16 mouse cellular contexts compared by ENCODE assay signal in the genomic region with DNA sequence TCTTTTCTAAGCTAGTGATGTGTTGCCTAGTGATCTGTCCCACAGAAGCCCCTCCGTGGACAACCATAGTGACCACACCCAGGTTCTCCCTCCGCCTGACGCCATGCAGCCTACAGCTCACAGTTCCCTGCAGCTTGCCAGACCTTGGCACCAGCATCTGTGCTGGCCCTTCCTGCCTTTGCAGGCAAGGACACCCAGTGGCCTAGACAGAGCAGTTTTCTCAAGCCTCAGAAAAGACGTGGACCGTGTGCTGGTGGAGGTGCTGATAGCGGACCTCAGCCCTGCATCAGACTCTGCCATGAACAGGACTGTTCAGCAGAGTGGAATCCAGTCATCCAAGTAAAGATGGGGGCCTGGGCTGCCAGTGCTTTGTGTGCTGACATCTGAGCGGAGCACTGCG. TPM values are rescaled to one million over a fixed set of nuclear protein-coding genes. Genes with fewer than 3 reads are reported as not detected.
DNase-seq lines count a peak whose midpoint lies in the region; ATAC-seq and TF ChIP-seq lines count a peak whose summit lies in the region.
"Had no signal": no experiment of that assay in that cellular context is flagged by ENCODE, and none has a peak within 500 bp of the region (broad histone marks: within the 10 kb centered on the region; RNA-seq: fewer than 3 reads in every experiment).

No protein-coding gene starts in this region.

- no peak for TF ChIP-seq POLR2A in thymus, adult 2 months (IDR thresholded peaks at IDR 0.05; ENCODE audit: control insufficient read depth, extremely low read depth, insufficient read depth, low read length, poor library complexity)

- H3K27ac ChIP-seq in midbrain, embryonic 13.5 days, result peak overlapping the region; percentile 27; the same call in 1 of the 2 replicates
- H3K27ac ChIP-seq in midbrain, postnatal 0 days (ENCODE audit: low read depth, low read length), result no peak overlapping the region
- H3K27ac ChIP-seq in hindbrain, embryonic 10.5 days, result 0 out of 2 replicates have a peak overlapping the region, but pooled peaks have one; percentile 3
- H3K27ac ChIP-seq in neural tube, embryonic 13.5 days (replicated peaks), result peak overlapping the region; percentile 88
- H3K27ac ChIP-seq in thymus, adult 2 months (ENCODE audit: control insufficient read depth, insufficient read depth, low read length), result no peak overlapping the region
- H3K27ac ChIP-seq: embryonic facial prominence, embryonic 13.5 days; forebrain, embryonic 10.5 days; heart, embryonic 10.5 days; liver, embryonic 14.5 days had no signal

- 0 out of 2 replicates have a peak, but pooled peaks cover 6% of the 10 kb centered on the region for H3K36me3 ChIP-seq in midbrain, embryonic 13.5 days
- peaks cover 9% of the 10 kb centered on the region; the same call in 1 of the 2 replicates for H3K36me3 ChIP-seq in midbrain, postnatal 0 days (ENCODE audit: insufficient read depth, low read length)
- peaks cover 29% of the 10 kb centered on the region for H3K36me3 ChIP-seq in hindbrain, embryonic 10.5 days
- peaks cover 4% of the 10 kb centered on the region for H3K36me3 ChIP-seq in neural tube, embryonic 13.5 days
- no peaks in the 10 kb centered on the region for H3K36me3 ChIP-seq in thymus, adult 2 months (ENCODE audit: control insufficient read depth, insufficient read depth, low read length)
- H3K36me3 ChIP-seq: G1E had no signal

- no peaks in the 10 kb centered on the region for H3K9me3 ChIP-seq in midbrain, embryonic 13.5 days
- no peaks in the 10 kb centered on the region for H3K9me3 ChIP-seq in midbrain, postnatal 0 days (ENCODE audit: low read length)
- H3K9me3 ChIP-seq in hindbrain, embryonic 10.5 days, result no peaks in the 10 kb centered on the region
- no peaks in the 10 kb centered on the region for H3K9me3 ChIP-seq in neural tube, embryonic 13.5 days
- H3K9me3 ChIP-seq: embryonic facial prominence, embryonic 13.5 days; forebrain, embryonic 10.5 days; heart, embryonic 10.5 days had no signal

- no peak overlapping the region for H3K4me2 ChIP-seq in midbrain, embryonic 13.5 days (replicated peaks)
- H3K4me2 ChIP-seq in midbrain, postnatal 0 days (ENCODE audit: low read depth, low read length, poor library complexity, severe bottlenecking), result no peak overlapping the region
- no peak overlapping the region for H3K4me2 ChIP-seq in neural tube, embryonic 13.5 days
- H3K4me2 ChIP-seq: embryonic facial prominence, embryonic 13.5 days had no signal

- WGBS in midbrain, embryonic 13.5 days, result 82% methylated on average over 8 of the region's 8 CpGs
- 81% methylated on average over 8 of the region's 8 CpGs for WGBS in midbrain, postnatal 0 days
- WGBS in hindbrain, embryonic 10.5 days, result 84% methylated on average over 8 of the region's 8 CpGs
- WGBS in neural tube, embryonic 13.5 days, result 76% methylated on average over 8 of the region's 8 CpGs
- WGBS in thymus, adult 2 months, result 95% methylated on average over 8 of the region's 8 CpGs

- 0 out of 2 replicates have a peak, but pooled peaks cover 3% of the 10 kb centered on the region for H3K27me3 ChIP-seq in midbrain, embryonic 13.5 days
- H3K27me3 ChIP-seq in midbrain, postnatal 0 days (ENCODE audit: insufficient read depth, low read length), result no peaks in the 10 kb centered on the region
- peaks cover 17% of the 10 kb centered on the region for H3K27me3 ChIP-seq in hindbrain, embryonic 10.5 days (ENCODE audit: insufficient read depth, poor library complexity, severe bottlenecking)
- H3K27me3 ChIP-seq in neural tube, embryonic 13.5 days, result no peaks in the 10 kb centered on the region
- no peaks in the 10 kb centered on the region for H3K27me3 ChIP-seq in thymus, adult 2 months (ENCODE audit: control insufficient read depth, insufficient read depth, low read length)
- H3K27me3 ChIP-seq: embryonic facial prominence, embryonic 13.5 days had no signal

- peak; percentile 52 to 68 for DNase-seq in cerebellum, postnatal 14 days
- no peak for DNase-seq in cerebellum, adult 9-10 months
- DNase-seq in midbrain, postnatal 0 days (ENCODE audit: low spot score), result no peak
- no peak for DNase-seq in hindbrain, embryonic 10.5 days (ENCODE audit: low spot score)
- no peak for DNase-seq in thymus, adult 2 months
- DNase-seq in thymus, postnatal 10 days (ENCODE audit: low spot score in 2 of 2), result no peak
- DNase-seq: heart, postnatal 36 days; kidney, adult 18-20 months; lung, postnatal 14 days had no signal

- TF ChIP-seq CTCF in midbrain, postnatal 0 days (IDR thresholded peaks at IDR 0.05), result no peak
- TF ChIP-seq CTCF in thymus, adult 2 months (IDR thresholded peaks at IDR 0.05; ENCODE audit: borderline replicate concordance, control insufficient read depth, extremely low read depth, insufficient read depth, low read length, poor library complexity), result no peak

- H3K4me3 ChIP-seq in midbrain, embryonic 13.5 days (replicated peaks), result no peak overlapping the region
- no peak overlapping the region for H3K4me3 ChIP-seq in midbrain, postnatal 0 days (ENCODE audit: low read depth, low read length)
- no peak overlapping the region for H3K4me3 ChIP-seq in hindbrain, embryonic 10.5 days
- H3K4me3 ChIP-seq in neural tube, embryonic 13.5 days, result no peak overlapping the region
- no peak overlapping the region for H3K4me3 ChIP-seq in thymus, adult 2 months (ENCODE audit: control insufficient read depth, insufficient read depth, low read length)
- H3K4me3 ChIP-seq: embryonic facial prominence, embryonic 13.5 days; forebrain, embryonic 10.5 days; heart, embryonic 10.5 days had no signal

- peaks cover 80% of the 10 kb centered on the region for H3K4me1 ChIP-seq in midbrain, embryonic 13.5 days (replicated peaks)
- H3K4me1 ChIP-seq in midbrain, postnatal 0 days (ENCODE audit: insufficient read depth, low read length), result peaks cover 11% of the 10 kb centered on the region
- H3K4me1 ChIP-seq in hindbrain, embryonic 10.5 days (replicated peaks), result peaks cover 66% of the 10 kb centered on the region
- peaks cover 86% of the 10 kb centered on the region for H3K4me1 ChIP-seq in neural tube, embryonic 13.5 days (replicated peaks)
- peaks cover 18% of the 10 kb centered on the region for H3K4me1 ChIP-seq in thymus, adult 2 months (replicated peaks; ENCODE audit: control insufficient read depth, insufficient read depth, low read length)

- ATAC-seq in midbrain, embryonic 13.5 days, result no peak
- ATAC-seq in midbrain, postnatal 0 days (ENCODE audit: low FRiP score), result no peak
- no peak for ATAC-seq in neural tube, embryonic 13.5 days (ENCODE audit: low read depth)

- no peak overlapping the region for H3K9ac ChIP-seq in midbrain, embryonic 13.5 days (replicated peaks)
- no peak overlapping the region for H3K9ac ChIP-seq in midbrain, postnatal 0 days (replicated peaks; ENCODE audit: low read length, poor library complexity, severe bottlenecking)
- H3K9ac ChIP-seq in neural tube, embryonic 13.5 days, result peak overlapping the region; percentile 47; the same call in 1 of the 2 replicates
- H3K9ac ChIP-seq: embryonic facial prominence, embryonic 13.5 days; liver, embryonic 14.5 days had no signal

RNA-seq across cellular contexts. Expression of a gene that starts 35.1 kb away (rescaled TPM):
- 17.9 and 18.7 TPM in 2 replicates for polyA plus RNA-seq in midbrain, embryonic 13.5 days (2015; fragmentation: Nextera tagmentation; extraction: Ambion mirVana)
- 22.1 and 22.7 TPM in 2 replicates for total RNA-seq in midbrain, postnatal 0 days (2014; rRNA removed)
- polyA plus RNA-seq in midbrain, postnatal 0 days (2015; fragmentation: Nextera tagmentation; extraction: Ambion mirVana), result 18.8 and 18.9 TPM in 2 replicates
- polyA plus RNA-seq in hindbrain, embryonic 10.5 days (2016; fragmentation: Nextera tagmentation; extraction: Ambion mirVana), result 16.5 and 18.0 TPM in 2 replicates
- polyA plus RNA-seq in neural tube, embryonic 13.5 days (2015; fragmentation: Nextera tagmentation; extraction: Ambion mirVana), result 15.6 and 17.1 TPM in 2 replicates
- polyA plus RNA-seq in thymus, adult 2 months (2012; rRNA removed), result 17.5 and 19.6 TPM in 2 replicates

RNA-seq across cellular contexts. Expression of a gene that starts 37.4 kb away (rescaled TPM):
- polyA plus RNA-seq in midbrain, embryonic 13.5 days (2015; fragmentation: Nextera tagmentation; extraction: Ambion mirVana), result 1.00 and 1.1 TPM in 2 replicates
- 0.14 and 1.8 TPM in 2 replicates for total RNA-seq in midbrain, postnatal 0 days (2014; rRNA removed)
- polyA plus RNA-seq in midbrain, postnatal 0 days (2015; fragmentation: Nextera tagmentation; extraction: Ambion mirVana), result 3.5 and 4.0 TPM in 2 replicates
- polyA plus RNA-seq in hindbrain, embryonic 10.5 days (2016; fragmentation: Nextera tagmentation; extraction: Ambion mirVana), result 0.80 and 1.2 TPM in 2 replicates
- 2.7 and 3.5 TPM in 2 replicates for polyA plus RNA-seq in neural tube, embryonic 13.5 days (2015; fragmentation: Nextera tagmentation; extraction: Ambion mirVana)
- polyA plus RNA-seq in thymus, adult 2 months (2012; rRNA removed), result 0.11 and 0.13 TPM in 2 replicates
- total RNA-seq: G1E; heart, postnatal 36 days had no signal
- polyA plus RNA-seq: G1E; liver, embryonic 14.5 days had no signal

Comparison
In these comparisons a context has a peak if more than half of its experiments do, and no peak if none do; other contexts are left out.
1. DNase-seq: peak in cerebellum, postnatal 14 days (2 of 2); none in cerebellum, adult 9-10 months (single experiment), midbrain, postnatal 0 days (single experiment), hindbrain, embryonic 10.5 days (single experiment), thymus, adult 2 months (single experiment) and thymus, postnatal 10 days (0 of 2).
2. H3K27ac ChIP-seq: peak in midbrain, embryonic 13.5 days (single experiment), hindbrain, embryonic 10.5 days (single experiment) and neural tube, embryonic 13.5 days (single experiment); none in midbrain, postnatal 0 days (single experiment) and thymus, adult 2 months (single experiment).